Comparison of ENCODE assay signal across 15 mouse cellular contexts in genomic region chr4:128401591-128401990, GRCm38 (mm10).
"Had no signal": no experiment of that assay in that cellular context is flagged by ENCODE, and none has a peak within 500 bp of the region (broad histone marks: within the 10 kb centered on the region; RNA-seq: fewer than 3 reads in every experiment).

No protein-coding gene starts in this region.

- H3K4me3 ChIP-seq: limb, embryonic 13.5 days; liver, embryonic 12.5 days; megakaryocyte, embryonic 14.5 days; stomach, embryonic 15.5 days had no signal

- H3K27ac ChIP-seq: limb, embryonic 13.5 days; liver, embryonic 12.5 days; macrophage; stomach, embryonic 15.5 days had no signal

- H3K4me2 ChIP-seq: limb, embryonic 13.5 days; liver, embryonic 12.5 days; lung, embryonic 14.5 days; stomach, embryonic 15.5 days had no signal

- H3K27me3 ChIP-seq: liver, embryonic 12.5 days; megakaryocyte, embryonic 14.5 days; stomach, embryonic 15.5 days had no signal

- H3K4me1 ChIP-seq: liver, embryonic 12.5 days; megakaryocyte, embryonic 14.5 days; stomach, embryonic 15.5 days had no signal

- H3K36me3 ChIP-seq: limb, embryonic 13.5 days; liver, embryonic 12.5 days; stomach, embryonic 15.5 days had no signal

- ATAC-seq: inflammation-experienced regulatory T-cells, adult 6 months; intestine, postnatal 0 days; liver, embryonic 12.5 days had no signal

- DNase-seq: kidney, adult 8-10 months; kidney, postnatal 25 days; layer of hippocampus, postnatal 36 days; lung, embryonic 14.5 days; lung, postnatal 14 days; right cerebral cortex, postnatal 14 days; thymus, adult 2 months; thymus, postnatal 25 days had no signal

- H3K9me3 ChIP-seq: limb, embryonic 13.5 days; megakaryocyte, embryonic 14.5 days; stomach, embryonic 15.5 days had no signal

- H3K9ac ChIP-seq: limb, embryonic 13.5 days; liver, embryonic 12.5 days; lung, embryonic 14.5 days; stomach, embryonic 15.5 days had no signal
